Mouse (Mus musculus): Measurements from ENCODE around the gene Acot4.
"Not testable (repeated sequence)": the region's sequence is repeated elsewhere in the genome, so short reads cannot be mapped to it uniquely, and the experiment has no call there.

Gene Acot4

DNA sequence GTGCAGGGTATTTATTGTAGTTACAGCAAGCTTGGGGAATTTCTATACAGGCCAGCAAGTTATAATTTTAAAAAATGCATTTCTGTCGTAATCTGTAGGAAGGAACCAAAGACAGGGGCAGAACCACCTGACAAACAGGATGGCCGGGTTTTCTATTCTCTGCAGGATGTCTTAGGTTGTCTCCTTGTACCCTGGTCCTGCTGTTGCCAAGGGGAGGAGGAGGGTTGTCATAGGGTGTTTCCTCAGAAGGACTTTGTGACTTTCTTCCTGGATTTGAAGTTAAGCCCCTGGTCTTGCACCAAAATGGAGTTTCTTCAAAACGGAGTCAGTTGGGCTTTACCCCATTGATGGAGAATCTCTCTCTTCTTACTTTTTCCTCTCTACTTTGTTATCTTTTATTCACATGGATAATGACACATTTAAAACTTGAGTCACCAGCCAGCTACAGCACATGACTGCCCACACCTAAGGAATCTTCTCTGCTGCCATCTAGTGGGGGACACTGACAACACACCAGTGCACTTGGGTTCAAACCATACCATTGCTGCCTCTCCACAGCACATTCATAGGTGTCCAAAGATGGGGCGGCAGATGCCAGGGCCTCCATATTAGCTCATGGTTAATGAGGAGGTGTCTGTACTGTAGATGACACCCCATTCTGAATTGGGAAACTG is 7.4 kb upstream of the Acot4 start:
- DNase-seq (ENCODE audit: low spot score) = peak; percentile 39

DNA sequence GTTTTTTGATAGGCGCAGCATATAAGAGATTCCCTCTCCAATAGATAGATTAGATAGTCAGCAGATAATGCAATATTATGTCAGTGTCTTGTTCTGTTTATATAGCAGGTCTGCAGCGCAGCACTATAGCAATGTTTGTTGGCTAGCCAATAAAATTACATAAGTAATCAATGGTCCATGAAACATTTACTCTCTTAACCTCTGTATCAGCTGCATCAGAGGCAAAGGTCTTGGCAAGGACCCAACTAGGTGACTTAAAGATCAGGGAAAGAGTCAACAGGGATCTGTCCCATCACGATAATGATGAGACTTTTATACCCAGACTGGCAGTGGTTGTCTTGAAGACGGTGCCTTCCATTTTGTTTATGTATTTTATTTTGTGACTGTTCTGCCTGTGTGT is 5.3 kb upstream of the Acot4 start:
- DNase-seq (ENCODE audit: low spot score) = no peak

GRCm38 (mm10) chr12:84033302-84033701 is 4.9 kb upstream of the Acot4 start:
- DNase-seq (ENCODE audit: low spot score) = not testable (repeated sequence)

DNA sequence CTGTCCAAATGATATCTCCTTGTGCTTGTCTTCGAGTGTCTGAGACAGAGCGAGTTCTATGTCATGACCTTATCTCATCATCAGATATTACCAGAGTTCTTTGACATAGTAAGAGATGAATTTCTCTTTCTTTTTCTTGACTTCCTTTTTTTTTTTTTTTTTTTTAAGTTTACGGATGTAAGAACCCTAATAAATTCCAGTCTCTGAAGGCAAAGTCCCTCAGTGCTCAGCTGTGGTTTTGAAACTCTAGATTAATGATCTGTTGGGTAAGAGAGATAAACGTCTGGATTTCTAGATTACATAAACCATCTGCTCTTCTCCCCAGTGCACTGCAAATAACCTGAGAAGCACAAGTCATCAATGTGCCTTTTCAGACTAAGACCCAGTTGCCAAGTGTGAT is 4.1 kb upstream of the Acot4 start:
- DNase-seq (ENCODE audit: low spot score) = no peak

- not testable (repeated sequence) for DNase-seq (ENCODE audit: low spot score)
Observed at GRCm38 (mm10) chr12:84038691-84039111, 522 bp downstream of the Acot4 start, which contains the start of gene Gm49366. Gene Gm49366 (plus strand): TSS chr12:84038935.

GRCm38 (mm10) chr12:84042248-84042647 is 4.1 kb downstream of the Acot4 start:
- DNase-seq (ENCODE audit: low spot score) = no peak

DNA sequence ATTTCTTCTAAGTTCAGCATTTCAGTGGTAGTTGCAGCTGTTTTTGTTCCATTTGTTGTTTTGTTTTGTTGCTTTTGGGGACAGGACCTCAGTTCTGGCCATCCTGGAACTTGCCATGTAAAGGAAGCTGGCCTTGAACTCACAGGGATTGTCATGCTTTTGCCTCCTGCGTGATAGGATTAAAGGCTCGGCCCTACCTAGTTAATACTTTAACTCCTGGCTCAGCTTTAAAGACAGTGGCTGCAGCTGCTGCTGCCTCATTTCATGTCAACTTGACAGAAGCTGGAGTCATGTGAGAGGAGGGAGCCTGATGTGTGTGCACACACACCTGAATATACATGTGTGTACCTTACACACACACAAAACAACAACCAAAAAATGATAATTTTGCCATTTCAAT is 5.9 kb downstream of the Acot4 start:
- no peak for DNase-seq (ENCODE audit: low spot score)

DNA sequence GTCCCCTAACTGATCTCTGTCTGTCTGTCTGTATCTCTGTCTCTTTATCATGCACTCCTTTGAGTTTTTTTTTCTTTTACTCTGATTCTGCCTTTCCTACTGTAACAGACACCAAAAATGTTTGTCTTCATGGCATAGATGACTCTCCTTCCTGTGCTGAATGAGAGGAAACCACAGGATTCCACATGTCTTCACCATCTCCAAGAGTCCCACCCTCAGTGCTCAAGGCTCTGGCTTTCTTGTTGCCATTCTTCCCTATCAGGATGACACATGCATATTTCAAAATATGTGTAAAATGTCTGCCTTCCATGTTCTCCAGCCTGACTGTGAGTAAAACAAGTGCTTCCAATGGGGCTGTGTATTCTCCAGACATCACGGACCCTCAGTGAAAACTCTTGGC is 8.7 kb downstream of the Acot4 start:
- no peak for DNase-seq (ENCODE audit: low spot score)

- not testable (repeated sequence) for DNase-seq (ENCODE audit: low spot score)
Observed at GRCm38 (mm10) chr12:84050744-84051143, 12.6 kb downstream of the Acot4 start.

DNA sequence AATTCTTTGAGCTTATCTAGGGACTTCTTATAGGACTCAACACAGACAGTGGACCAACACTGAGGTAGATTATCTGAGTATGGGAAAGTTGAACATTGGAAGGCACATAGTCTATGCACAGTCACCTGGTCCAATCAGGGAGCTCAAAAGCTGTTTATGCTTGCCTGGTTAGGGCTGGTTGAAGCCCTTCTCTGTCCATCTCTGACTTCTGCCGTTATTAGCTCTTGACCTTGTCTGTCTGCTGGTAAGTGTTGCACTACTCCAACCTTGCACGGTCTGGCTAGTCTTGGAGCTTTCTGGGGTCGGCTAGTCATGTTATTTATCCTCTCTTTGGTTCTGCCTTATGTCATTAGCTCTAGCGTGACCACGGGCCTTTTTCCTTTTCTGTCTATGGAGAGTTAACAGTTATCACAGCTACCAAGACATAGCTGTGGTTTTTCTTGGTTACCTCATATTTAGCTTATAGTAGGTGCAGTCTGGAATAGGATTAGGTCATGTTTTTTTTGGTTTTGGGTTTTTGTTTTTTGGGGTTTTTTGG is 13.8 kb downstream of the Acot4 start, which contains the start of gene Acot3:
TSS of gene Acot3 (plus strand) at position 208 of the 538 bp plus-strand sequence.
- no peak for DNase-seq (ENCODE audit: low spot score)

DNA sequence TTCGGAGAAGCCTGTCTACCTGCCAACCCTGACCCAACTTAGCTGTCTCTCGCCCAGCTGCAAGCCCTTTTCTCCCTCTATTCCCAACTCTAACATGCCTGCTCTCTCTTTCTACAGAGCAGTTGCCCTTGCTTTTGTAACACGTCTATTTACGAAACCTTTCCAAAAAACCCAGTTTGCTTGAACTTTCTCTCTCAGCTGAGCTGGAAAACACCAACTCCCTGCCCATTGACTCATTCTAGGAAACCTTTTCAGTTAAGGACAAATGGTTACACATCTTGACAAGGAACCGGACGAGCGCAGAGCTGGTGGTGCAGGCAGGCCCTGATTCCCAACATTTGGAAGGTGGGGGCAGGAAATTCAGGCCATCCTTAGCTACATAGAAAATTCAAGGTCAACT is 14.4 kb downstream of the Acot4 start:
- DNase-seq (ENCODE audit: low spot score) = no peak

DNA sequence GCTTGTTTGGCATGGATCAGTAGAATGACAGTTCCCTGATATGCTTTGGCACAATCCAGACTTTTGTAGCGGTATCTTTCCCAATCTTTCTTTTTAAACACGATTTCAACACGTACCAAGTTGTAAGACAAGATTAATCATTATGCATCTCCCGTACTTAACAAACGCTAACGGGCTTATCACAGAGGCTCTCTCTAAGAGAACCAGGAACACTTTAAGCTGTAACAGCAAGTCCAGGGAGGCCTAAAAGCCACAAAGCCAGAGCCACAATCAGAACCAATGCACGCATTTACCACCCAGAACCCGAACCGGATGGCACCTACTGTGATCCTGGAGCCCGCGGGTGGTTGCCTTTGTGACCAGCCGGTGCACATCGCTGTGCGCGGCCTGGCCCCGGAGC is 15.0 kb downstream of the Acot4 start:
- DNase-seq (ENCODE audit: low spot score) = no peak

GRCm38 (mm10) chr12:84053679-84054391 is 15.7 kb downstream of the Acot4 start:
- DNase-seq (ENCODE audit: low spot score) = no peak

DNA sequence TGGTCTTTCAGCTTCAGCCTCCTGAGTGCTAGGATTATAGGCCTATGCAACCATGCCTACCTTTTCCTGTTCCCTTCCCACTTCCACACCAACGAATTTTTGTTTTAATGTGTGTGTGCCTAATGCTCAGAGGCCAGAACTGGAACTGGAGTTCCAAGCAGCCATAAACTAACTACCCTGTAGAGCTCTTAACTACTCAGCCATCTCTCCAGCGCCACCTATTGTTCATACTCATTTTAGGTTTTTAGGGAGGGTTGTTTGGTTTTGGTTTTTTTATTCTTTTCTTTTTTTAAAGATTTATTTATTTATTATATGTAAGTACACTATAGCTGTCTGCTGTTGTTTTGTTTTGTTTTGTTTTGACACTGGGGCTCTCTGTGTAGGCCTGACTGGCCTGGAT is 22.8 kb downstream of the Acot4 start:
- no peak for DNase-seq (ENCODE audit: low spot score)

DNA sequence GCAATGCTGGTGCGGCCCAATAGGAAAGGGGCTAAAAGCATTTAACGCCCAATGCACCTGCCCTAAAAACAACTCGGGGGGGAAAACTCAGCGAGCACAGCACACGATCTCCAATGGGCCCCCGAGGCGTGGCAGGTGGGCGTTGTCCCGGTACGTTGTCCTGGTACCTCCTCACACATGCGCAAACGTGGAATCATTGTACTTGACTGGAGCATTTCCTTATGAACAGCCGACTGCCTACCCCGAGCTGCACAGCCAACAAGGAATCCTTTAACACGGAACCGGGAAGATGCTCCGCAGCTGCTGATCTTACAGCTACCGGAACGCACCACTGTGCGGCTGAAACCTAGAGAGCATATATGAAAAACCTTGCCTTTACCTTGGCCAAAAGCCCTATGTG is 24.2 kb downstream of the Acot4 start:
- no peak for DNase-seq (ENCODE audit: low spot score)

- DNase-seq (ENCODE audit: low spot score) = no peak
Observed at GRCm38 (mm10) chr12:84063228-84063627, 25.0 kb downstream of the Acot4 start.

DNA sequence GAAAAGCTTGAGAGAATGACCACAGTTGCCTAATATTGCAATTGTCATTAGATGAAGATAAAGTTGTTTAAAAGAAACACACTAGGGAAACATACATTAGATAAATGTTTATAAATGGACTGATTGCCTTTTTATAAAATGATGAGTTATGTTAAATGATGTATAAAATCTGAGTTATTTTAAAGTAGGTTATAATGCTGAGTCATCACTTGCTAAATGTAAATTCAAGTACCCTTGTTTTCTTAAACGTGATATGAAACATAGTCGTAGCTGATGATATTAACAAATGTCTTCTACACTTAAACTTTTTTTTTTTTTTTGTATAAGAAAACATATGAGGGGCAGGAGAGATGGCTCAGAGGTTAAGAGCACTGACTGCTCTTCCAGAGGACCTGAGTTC is 25.7 kb downstream of the Acot4 start:
- no peak for DNase-seq (ENCODE audit: low spot score)

DNA sequence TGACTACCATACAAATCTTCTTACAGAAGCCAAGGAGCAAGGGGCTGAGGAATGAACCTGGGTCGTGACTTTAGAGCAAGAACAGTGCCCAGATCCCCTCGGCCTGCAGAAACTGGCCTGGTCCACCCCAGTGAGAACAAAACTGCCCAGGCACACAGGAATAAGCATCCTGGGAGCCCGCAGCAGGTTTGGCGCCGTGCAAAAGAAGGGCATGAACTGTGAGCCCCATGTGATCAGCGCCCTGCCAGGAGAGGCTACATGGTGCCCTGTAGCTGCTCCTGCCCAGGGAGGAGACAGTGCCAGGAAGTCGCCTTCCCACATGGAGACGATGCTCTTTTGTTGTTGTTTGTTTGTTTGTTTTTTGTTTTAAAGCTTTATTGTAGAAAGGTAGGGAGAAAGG is 26.4 kb downstream of the Acot4 start:
- DNase-seq (ENCODE audit: low spot score) = no peak

DNA sequence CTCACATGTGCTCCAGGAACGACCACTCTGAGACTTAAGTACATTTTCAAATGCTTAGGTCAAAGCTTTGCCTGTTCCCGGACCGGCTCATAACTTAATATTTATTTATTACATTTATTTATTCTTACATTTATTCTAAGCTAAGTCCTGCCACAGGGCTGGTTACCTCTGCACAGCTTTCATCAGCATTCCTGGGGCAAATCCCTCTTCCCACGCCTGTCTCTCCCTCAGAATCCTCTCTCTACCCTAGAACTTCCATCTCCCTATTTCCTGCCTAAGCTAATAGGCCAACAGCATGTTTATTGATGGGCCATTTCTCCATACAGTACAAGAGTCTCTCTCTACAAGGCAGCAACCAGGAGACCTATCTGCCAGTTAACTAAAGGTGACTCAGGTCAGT is 29.6 kb downstream of the Acot4 start:
- DNase-seq (ENCODE audit: low spot score) = no peak

DNA sequence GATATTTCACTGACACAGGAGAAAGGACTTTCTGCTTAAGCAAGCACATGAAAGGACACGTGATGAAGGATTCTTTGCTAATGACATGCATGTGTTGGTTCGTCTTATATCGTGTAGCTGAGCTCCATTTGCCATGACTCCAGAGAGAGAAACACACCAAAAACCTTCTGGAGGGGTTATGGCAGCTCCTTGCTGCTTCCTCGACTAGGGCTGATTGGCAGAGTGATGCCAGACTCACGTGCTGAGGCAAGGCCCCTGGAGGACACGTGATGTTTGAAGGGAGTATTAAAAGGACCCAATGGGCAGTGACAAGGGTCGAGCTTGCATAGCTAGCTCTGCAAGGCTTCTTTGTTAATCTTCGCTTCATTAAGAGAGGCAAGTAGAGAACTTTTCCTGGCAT is 30.1 kb downstream of the Acot4 start:
- DNase-seq (ENCODE audit: low spot score) = no peak

GRCm38 (mm10) chr12:84068986-84069385 is 30.8 kb downstream of the Acot4 start, which contains the start of gene Acot5:
Gene Acot5 (plus strand): TSS chr12:84069325.
- no peak for DNase-seq (ENCODE audit: low spot score)

DNA sequence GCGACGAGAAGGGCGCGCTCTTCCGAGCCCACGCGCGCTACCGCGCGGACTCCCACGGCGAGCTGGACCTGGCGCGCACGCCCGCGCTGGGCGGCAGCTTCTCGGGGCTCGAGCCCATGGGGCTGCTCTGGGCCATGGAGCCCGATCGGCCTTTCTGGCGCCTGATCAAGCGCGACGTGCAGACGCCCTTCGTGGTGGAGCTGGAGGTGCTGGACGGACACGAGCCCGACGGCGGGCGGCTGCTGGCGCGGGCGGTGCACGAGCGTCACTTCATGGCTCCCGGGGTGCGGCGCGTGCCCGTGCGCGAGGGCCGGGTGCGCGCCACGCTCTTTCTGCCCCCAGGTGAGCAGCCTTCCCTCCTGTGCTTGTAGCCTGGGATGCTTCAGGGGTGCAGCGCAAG is 31.4 kb downstream of the Acot4 start:
- DNase-seq (ENCODE audit: low spot score) = peak; percentile 11

- no peak for DNase-seq (ENCODE audit: low spot score)
Observed at GRCm38 (mm10) chr12:84071696-84072095, 33.5 kb downstream of the Acot4 start.

Measured in ovary, postnatal 10 days (tissue).